Mouse (Mus musculus) midbrain, embryonic 16.5 days (tissue): ENCODE results near the gene Siglech. TPM values are rescaled to one million over a fixed set of nuclear protein-coding genes. Genes with fewer than 3 reads are reported as not detected.
"Not testable (repeated sequence)": the region's sequence is repeated elsewhere in the genome, so short reads cannot be mapped to it uniquely, and the experiment has no call there.

Experiments used
- ATAC-seq: fragments of 200-750 bp; cut with Nextera tagmentation; 2 replicates; pipeline ENCODE4 v1.8.0; 2017; ENCODE audit warnings: moderate TSS enrichment
- H3K27ac ChIP-seq: fragments of 300-500 bp; sonication (generic); 2 replicates; pipeline ENCODE4 v1.5.1; 2014; ENCODE audit warnings: mild to moderate bottlenecking, low read length, mixed read lengths
- H3K27me3 ChIP-seq: fragments of 300-500 bp; sonication (generic); 2 replicates; pipeline ENCODE4 v1.6.1; 2014; ENCODE audit warnings: low read depth, low read length, mixed read lengths; ENCODE audit not compliant: control insufficient read depth, insufficient read depth
- H3K36me3 ChIP-seq: fragments of 300-500 bp; sonication (generic); 2 replicates; pipeline ENCODE4 v1.6.1; 2014; ENCODE audit warnings: mild to moderate bottlenecking, low read length, moderate library complexity, mixed read lengths; ENCODE audit not compliant: control insufficient read depth, insufficient read depth
- H3K4me1 ChIP-seq: fragments of 300-500 bp; sonication (generic); 2 replicates; pipeline ENCODE4 v1.6.1; 2014; ENCODE audit warnings: mild to moderate bottlenecking, low read length, mixed read lengths; ENCODE audit not compliant: control insufficient read depth, insufficient read depth
- H3K4me2 ChIP-seq: fragments of 300-500 bp; sonication (generic); 2 replicates; pipeline ENCODE4 v1.6.1; 2014; ENCODE audit warnings: mild to moderate bottlenecking, low read length, mixed read lengths
- H3K4me3 ChIP-seq: fragments of 300-500 bp; sonication (generic); 2 replicates; pipeline ENCODE4 v1.5.1; 2014; ENCODE audit warnings: low read depth, mild to moderate bottlenecking, low read length, moderate library complexity, mixed read lengths
- H3K9ac ChIP-seq: fragments of 300-500 bp; sonication (generic); 2 replicates; pipeline ENCODE4 v1.6.1; 2014; ENCODE audit warnings: low read depth, low read length, mixed read lengths
- H3K9me3 ChIP-seq: fragments of 300-500 bp; sonication (generic); replicated peaks from 2 replicates; pipeline ENCODE4 v1.6.1; 2014; ENCODE audit warnings: mild to moderate bottlenecking, low read length, mixed read lengths; ENCODE audit not compliant: control insufficient read depth, poor library complexity, severe bottlenecking
- WGBS: fragments of 180-500 bp; shearing (Covaris S2); extraction: QIAGEN DNeasy Blood & Tissue Kit; methylation state at CpG from one replicate; pipeline ENCODE4 v1.1.7; 2014; 5-methylcytosine and 5-hydroxymethylcytosine counted together
- polyA plus RNA-seq: library from polyadenylated mRNA; unstranded; fragments of >200 nt; fragmentation: Nextera tagmentation; extraction: Ambion mirVana; gene quantifications from 2 replicates; pipeline ENCODE4 v1.2.1, GENCODE M21; 2015

Siglech gene
- polyA plus RNA-seq, 1 experiment from 2014 or later, result 2.0 TPM

- ATAC-seq, result no peak
- Histone ChIP-seq H3K27me3 (no peaks in the 10 kb centered on the region), H3K9me3 (no peaks in the 10 kb centered on the region), H3K4me3 (no peak overlapping the region), H3K4me1 (no peaks in the 10 kb centered on the region), H3K4me2 (no peak overlapping the region), H3K9ac (no peak overlapping the region), H3K27ac (no peak overlapping the region), H3K36me3 (no peaks in the 10 kb centered on the region)
- 58% methylated on average over 4 of the region's 4 CpGs for WGBS
Observed at GRCm38 (mm10) chr7:55780011-55780410, 12.0 kb downstream of the Siglech start.

GRCm38 (mm10) chr7:55782493-55782892, 14.5 kb downstream of the Siglech start:
- Histone ChIP-seq H3K9me3 (no peaks in the 10 kb centered on the region), H3K4me1 (no peaks in the 10 kb centered on the region), H3K4me3 (no peak overlapping the region), H3K27me3 (no peaks in the 10 kb centered on the region), H3K9ac (no peak overlapping the region), H3K36me3 (no peaks in the 10 kb centered on the region), H3K27ac (no peak overlapping the region), H3K4me2 (no peak overlapping the region)
- no peak for ATAC-seq
- WGBS, result 70% methylated on average over 3 of the region's 3 CpGs

- no peak overlapping the region for H3K27ac ChIP-seq
- H3K9me3 ChIP-seq, result no peaks in the 10 kb centered on the region
- H3K9ac ChIP-seq, result no peak overlapping the region
- no peaks in the 10 kb centered on the region for H3K4me1 ChIP-seq
- H3K36me3 ChIP-seq, result no peaks in the 10 kb centered on the region
- H3K4me2 ChIP-seq, result no peak overlapping the region
- no peak overlapping the region for H3K4me3 ChIP-seq
- no peaks in the 10 kb centered on the region for H3K27me3 ChIP-seq
- ATAC-seq, result no peak
- 87% methylated on average over 3 of the region's 3 CpGs for WGBS
Observed at GRCm38 (mm10) chr7:55784580-55784979, 16.6 kb downstream of the Siglech start.

GRCm38 (mm10) chr7:55790586-55790985, 22.6 kb downstream of the Siglech start:
- WGBS, result 85% methylated on average over 5 of the region's 5 CpGs
- not testable (repeated sequence) for H3K9me3 ChIP-seq, H3K4me3 ChIP-seq, H3K36me3 ChIP-seq, ATAC-seq, H3K27ac ChIP-seq, H3K4me2 ChIP-seq, H3K9ac ChIP-seq, H3K27me3 ChIP-seq
- peaks cover 11% of the 10 kb centered on the region for H3K4me1 ChIP-seq

- no peaks in the 10 kb centered on the region for H3K27me3 ChIP-seq
- ATAC-seq, result no peak
- H3K4me3 ChIP-seq, result no peak overlapping the region
- 50% methylated on average over 3 of the region's 3 CpGs for WGBS
- H3K9me3 ChIP-seq, result no peaks in the 10 kb centered on the region
- H3K9ac ChIP-seq, result 0 out of 2 replicates have a peak overlapping the region, but pooled peaks have one; percentile 17
- H3K4me2 ChIP-seq, result no peak overlapping the region
- H3K36me3 ChIP-seq, result peaks cover 9% of the 10 kb centered on the region
- H3K4me1 ChIP-seq, result peaks cover 11% of the 10 kb centered on the region
- no peak overlapping the region for H3K27ac ChIP-seq
Observed at GRCm38 (mm10) chr7:55792280-55792679, 24.3 kb downstream of the Siglech start.

- no peaks in the 10 kb centered on the region for H3K9me3 ChIP-seq
- ATAC-seq, result peak; percentile 43
- H3K36me3 ChIP-seq, result peaks cover 9% of the 10 kb centered on the region
- H3K9ac ChIP-seq, result peak overlapping the region; percentile 90
- peak overlapping the region; percentile 79 for H3K4me2 ChIP-seq
- peaks cover 11% of the 10 kb centered on the region for H3K4me1 ChIP-seq
- H3K27ac ChIP-seq, result peak overlapping the region; percentile 82
- 33% methylated on average over 13 of the region's 13 CpGs for WGBS
- peak overlapping the region; percentile 59 for H3K4me3 ChIP-seq
- H3K27me3 ChIP-seq, result no peaks in the 10 kb centered on the region
Observed at GRCm38 (mm10) chr7:55793236-55793951, 25.4 kb downstream of the Siglech start.

GRCm38 (mm10) chr7:55793952-55794603, 26.1 kb downstream of the Siglech start, which contains the start of gene Tubgcp5:
Tubgcp5 (plus strand) TSS chr7:55794154.
- peaks cover 9% of the 10 kb centered on the region for H3K36me3 ChIP-seq
- H3K4me2 ChIP-seq, result peak within 1 kb of the TSS; percentile 79
- peak within 1 kb of the TSS; percentile 82 for H3K27ac ChIP-seq
- H3K9me3 ChIP-seq, result no peaks in the 10 kb centered on the region
- H3K27me3 ChIP-seq, result no peaks in the 10 kb centered on the region
- H3K4me1 ChIP-seq, result peaks cover 11% of the 10 kb centered on the region
- peak within 1 kb of the TSS; percentile 90 for H3K9ac ChIP-seq
- 0% methylated on average over 51 of the region's 51 CpGs for WGBS
- peak within 1 kb of the TSS; percentile 59 for H3K4me3 ChIP-seq
- peak; percentile 100 for ATAC-seq

- Histone ChIP-seq H3K27ac (no peak overlapping the region), H3K4me3 (no peak overlapping the region), H3K36me3 (peaks cover 44% of the 10 kb centered on the region), H3K4me2 (no peak overlapping the region), H3K27me3 (no peaks in the 10 kb centered on the region), H3K4me1 (peaks cover 3% of the 10 kb centered on the region), H3K9ac (no peak overlapping the region), H3K9me3 (no peaks in the 10 kb centered on the region)
- no peak for ATAC-seq
- WGBS, result 90% methylated on average over 3 of the region's 3 CpGs
Observed at GRCm38 (mm10) chr7:55799981-55800380, 32.0 kb downstream of the Siglech start.

GRCm38 (mm10) chr7:55809967-55810366, 42.0 kb downstream of the Siglech start:
- ATAC-seq, result no peak
- Histone ChIP-seq H3K27ac (no peak overlapping the region), H3K36me3 (peaks cover 38% of the 10 kb centered on the region), H3K27me3 (no peaks in the 10 kb centered on the region), H3K9ac (no peak overlapping the region), H3K9me3 (no peaks in the 10 kb centered on the region), H3K4me3 (no peak overlapping the region), H3K4me2 (no peak overlapping the region), H3K4me1 (no peaks in the 10 kb centered on the region)
- 88% methylated on average over 2 of the region's 2 CpGs for WGBS
